Mouse (Mus musculus) lung, adult 2 months (tissue): ENCODE measurements around the gene Olfr9.
"Not testable (repeated sequence)": the region's sequence is repeated elsewhere in the genome, so short reads cannot be mapped to it uniquely, and the experiment has no call there.

ENCODE experiments used
- CTCF ChIP-seq: fragments of 200-500 bp; IDR thresholded peaks from 2 replicates; pipeline ENCODE4 v1.5.1; 2011; ENCODE audit warnings: mild to moderate bottlenecking, low read length, control low read depth; ENCODE audit not compliant: insufficient read depth
- POLR2A ChIP-seq: fragments of 200-500 bp; IDR thresholded peaks from 2 replicates; pipeline ENCODE4 v1.6.1; 2011; ENCODE audit warnings: low read depth, mild to moderate bottlenecking, control low read depth, low read length, borderline replicate concordance; ENCODE audit errors: extremely low read depth

GRCm38 (mm10) chr10:128990129-128990850 is 1.1 kb downstream of the Olfr9 start:
- TF ChIP-seq CTCF, POLR2A: not testable (repeated sequence)
